Mouse (Mus musculus) intestine, embryonic 14.5 days (tissue): ENCODE measurements around the gene Srms. TPM values are rescaled to one million over a fixed set of nuclear protein-coding genes. Genes with fewer than 3 reads are reported as not detected.
A peak's percentile ranks its signal among the peaks of the same experiment; 100 is the strongest.

Experiments used
- ATAC-seq: fragments of 200-750 bp; cut with Nextera tagmentation; replicated peaks from 2 replicates; pipeline ENCODE4 v1.8.0; 2017; ENCODE audit warnings: low read depth, moderate number of reproducible peaks, moderate TSS enrichment, moderate library complexity; ENCODE audit not compliant: low FRiP score, low TSS enrichment
- DNase-seq: peaks from one replicate; pipeline ENCODE4 v3.0.0-alpha.2; 2018; ENCODE audit warnings: low spot score
- H3K27ac ChIP-seq: fragments of 300-500 bp; sonication (generic); 2 replicates; pipeline ENCODE4 v1.5.1; 2014; ENCODE audit warnings: low read depth, mild to moderate bottlenecking, control low read depth
- H3K27me3 ChIP-seq: fragments of 300-500 bp; sonication (generic); replicated peaks from 2 replicates; pipeline ENCODE4 v1.6.1; 2014; ENCODE audit warnings: low read length, control low read depth; ENCODE audit not compliant: control insufficient read depth, insufficient read depth
- H3K36me3 ChIP-seq: fragments of 300-500 bp; sonication (generic); 2 replicates; pipeline ENCODE4 v1.6.1; 2014; ENCODE audit warnings: low read length, control low read depth; ENCODE audit not compliant: control insufficient read depth, insufficient read depth
- H3K4me1 ChIP-seq: fragments of 300-500 bp; sonication (generic); replicated peaks from 2 replicates; pipeline ENCODE4 v1.6.1; 2014; ENCODE audit warnings: low read length, control low read depth, mixed read lengths; ENCODE audit not compliant: control insufficient read depth, insufficient read depth
- H3K4me2 ChIP-seq: fragments of 300-500 bp; sonication (generic); 2 replicates; pipeline ENCODE4 v1.6.1; 2014; ENCODE audit warnings: low read length
- H3K4me3 ChIP-seq: fragments of 300-500 bp; sonication (generic); 2 replicates; pipeline ENCODE4 v1.5.1; 2014; ENCODE audit warnings: low read depth, low read length, control low read depth, mixed read lengths
- H3K9ac ChIP-seq: fragments of 300-500 bp; sonication (generic); 2 replicates; pipeline ENCODE4 v1.6.1; 2014; ENCODE audit warnings: mild to moderate bottlenecking, low read length
- H3K9me3 ChIP-seq: fragments of 300-500 bp; sonication (generic); 2 replicates; pipeline ENCODE4 v1.6.1; 2016; ENCODE audit warnings: low read length, control low read depth; ENCODE audit not compliant: control insufficient read depth
- WGBS: fragments of 180-500 bp; shearing (Covaris S2); extraction: QIAGEN DNeasy Blood & Tissue Kit; methylation state at CpG from one replicate; pipeline ENCODE4 v1.1.7; 2014; 5-methylcytosine and 5-hydroxymethylcytosine counted together
- polyA plus RNA-seq: library from polyadenylated mRNA; unstranded; fragments of >200 nt; fragmentation: Nextera tagmentation; extraction: Ambion mirVana; gene quantifications from 2 replicates; pipeline ENCODE4 v1.2.1, GENCODE M21; 2014

Srms gene
- polyA plus RNA-seq, 1 experiment from 2014 or later: 0.09 TPM

DNA sequence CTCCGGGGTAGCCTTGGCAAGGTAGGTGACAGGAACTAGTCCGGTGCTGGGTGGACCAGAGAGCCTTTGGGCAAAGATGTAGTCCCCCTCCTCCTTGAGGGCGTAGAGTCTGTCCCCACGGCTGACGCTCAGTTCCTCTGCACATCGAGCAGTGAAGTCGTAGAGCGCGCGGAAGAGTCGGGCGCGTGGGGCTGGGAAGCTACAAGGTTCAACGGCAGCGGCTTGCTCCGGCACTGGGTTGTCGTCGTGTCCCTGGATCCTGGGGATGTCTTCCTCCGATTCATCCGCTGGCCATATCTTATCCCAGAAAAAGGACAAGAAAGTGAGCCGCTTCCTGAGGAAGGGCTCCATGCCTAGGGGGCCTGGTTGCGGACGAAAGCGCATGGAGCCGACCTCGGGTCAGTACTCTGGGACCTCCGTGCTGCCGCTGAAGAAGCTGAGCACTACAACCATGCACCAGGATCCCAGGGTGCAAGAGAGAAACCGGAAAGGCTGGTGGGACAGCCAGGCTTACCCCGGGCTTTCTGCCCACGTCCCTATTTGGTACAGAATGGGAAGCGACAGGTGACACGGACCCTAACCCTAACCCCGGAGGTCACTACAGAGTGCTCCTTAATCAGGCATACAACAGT, 480 bp downstream of the Srms start:
- Histone ChIP-seq H3K36me3 (no peaks in the 10 kb centered on the region), H3K4me1 (no peaks in the 10 kb centered on the region), H3K27me3 (peaks cover 36% of the 10 kb centered on the region), H3K9ac (no peak overlapping the region), H3K4me3 (peak overlapping the region; percentile 28), H3K27ac (no peak overlapping the region), H3K4me2 (peak overlapping the region; percentile 61), H3K9me3 (no peaks in the 10 kb centered on the region)
- 3% methylated on average over 34 of the region's 34 CpGs for WGBS
- DNase-seq: peak; percentile 58
- ATAC-seq: peak; percentile 32; the same call in 1 of the 2 replicates

GRCm38 (mm10) chr2:181206118-181206517, 6.9 kb downstream of the Srms start:
- Histone ChIP-seq H3K36me3 (no peaks in the 10 kb centered on the region), H3K9ac (no peak overlapping the region), H3K4me1 (no peaks in the 10 kb centered on the region), H3K27ac (no peak overlapping the region), H3K4me2 (no peak overlapping the region), H3K27me3 (peaks cover 4% of the 10 kb centered on the region), H3K4me3 (no peak overlapping the region), H3K9me3 (no peaks in the 10 kb centered on the region)
- peak; percentile 55; the same call in 1 of the 2 replicates for ATAC-seq
- no peak for DNase-seq
- WGBS: 68% methylated on average over 9 of the region's 9 CpGs

- WGBS: 81% methylated on average over 5 of the region's 5 CpGs
- no peak for ATAC-seq
- Histone ChIP-seq H3K27ac (no peak overlapping the region), H3K27me3 (no peaks in the 10 kb centered on the region), H3K4me2 (no peak overlapping the region), H3K9ac (no peak overlapping the region), H3K36me3 (no peaks in the 10 kb centered on the region), H3K4me1 (no peaks in the 10 kb centered on the region), H3K4me3 (no peak overlapping the region), H3K9me3 (no peaks in the 10 kb centered on the region)
- DNase-seq: no peak
Observed at GRCm38 (mm10) chr2:181205678-181206077, 7.3 kb downstream of the Srms start.

GRCm38 (mm10) chr2:181202886-181203285, 10.1 kb downstream of the Srms start:
- Histone ChIP-seq H3K27ac (no peak overlapping the region), H3K4me2 (no peak overlapping the region), H3K4me3 (no peak overlapping the region), H3K4me1 (no peaks in the 10 kb centered on the region), H3K9me3 (no peaks in the 10 kb centered on the region), H3K9ac (no peak overlapping the region), H3K36me3 (no peaks in the 10 kb centered on the region), H3K27me3 (no peaks in the 10 kb centered on the region)
- no peak for ATAC-seq
- no peak for DNase-seq
- 77% methylated on average over 6 of the region's 6 CpGs for WGBS

DNA sequence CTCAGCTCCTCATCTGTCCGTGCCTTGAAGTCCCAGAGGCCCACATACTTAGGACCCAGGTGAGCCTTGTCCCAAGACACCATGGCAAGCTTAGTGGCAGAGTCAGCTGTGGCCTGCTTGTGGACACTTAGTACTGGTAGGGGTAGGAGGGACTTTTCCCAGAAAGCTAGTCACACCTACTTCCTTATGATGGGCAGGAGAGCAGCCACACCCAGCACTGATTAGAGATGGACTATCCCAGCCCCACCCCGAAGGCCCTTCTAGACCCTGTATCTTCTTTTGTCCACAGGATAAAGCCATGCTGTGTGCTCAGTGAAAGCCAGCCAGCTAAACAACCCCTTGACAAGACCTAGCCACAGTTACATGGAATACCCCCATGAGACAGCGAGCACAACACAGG, 10.6 kb downstream of the Srms start, which contains the start of gene Ptk6:
TSS of gene Ptk6 (minus strand) at position 368 of the 400 bp plus-strand sequence.
- no peaks in the 10 kb centered on the region for H3K27me3 ChIP-seq
- H3K4me1 ChIP-seq: no peaks in the 10 kb centered on the region
- DNase-seq: no peak
- H3K9me3 ChIP-seq: no peaks in the 10 kb centered on the region
- no peak within 1 kb of the TSS for H3K4me2 ChIP-seq
- H3K27ac ChIP-seq: no peak within 1 kb of the TSS
- no peak for ATAC-seq
- H3K9ac ChIP-seq: no peak within 1 kb of the TSS
- WGBS: 86% methylated on average over 3 of the region's 3 CpGs
- H3K36me3 ChIP-seq: no peaks in the 10 kb centered on the region
- no peak within 1 kb of the TSS for H3K4me3 ChIP-seq

DNA sequence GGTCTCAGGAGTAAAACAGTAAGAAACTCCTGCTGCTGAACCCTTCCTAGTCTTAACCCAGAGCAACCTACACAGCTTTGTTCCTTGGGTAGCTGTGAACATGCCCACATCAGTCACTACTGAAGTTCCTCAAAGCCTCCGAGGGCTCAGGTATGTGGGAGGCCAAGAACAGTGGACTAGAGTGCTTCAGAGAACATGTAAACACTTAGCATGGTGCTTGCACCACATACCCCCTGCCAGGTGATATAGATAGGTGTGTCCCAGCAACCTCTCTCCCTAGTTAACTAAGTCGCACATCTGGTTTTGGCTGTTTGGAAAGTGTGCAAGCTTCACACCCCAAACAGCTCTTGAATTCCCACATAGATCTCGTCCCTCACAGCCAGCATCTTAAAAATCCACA, 11.4 kb downstream of the Srms start:
- no peak for ATAC-seq
- no peak overlapping the region for H3K4me3 ChIP-seq
- DNase-seq: no peak
- H3K9me3 ChIP-seq: no peaks in the 10 kb centered on the region
- no peak overlapping the region for H3K9ac ChIP-seq
- H3K4me1 ChIP-seq: no peaks in the 10 kb centered on the region
- no peaks in the 10 kb centered on the region for H3K27me3 ChIP-seq
- WGBS: 55% methylated on average over 3 of the region's 3 CpGs
- H3K4me2 ChIP-seq: no peak overlapping the region
- H3K36me3 ChIP-seq: no peaks in the 10 kb centered on the region
- H3K27ac ChIP-seq: no peak overlapping the region

- WGBS: 79% methylated on average over 4 of the region's 4 CpGs
- DNase-seq (no peak), ATAC-seq (no peak)
- H3K4me1 ChIP-seq: no peaks in the 10 kb centered on the region
- H3K27ac ChIP-seq: no peak overlapping the region
- H3K9me3 ChIP-seq: no peaks in the 10 kb centered on the region
- no peak overlapping the region for H3K4me3 ChIP-seq
- H3K9ac ChIP-seq: no peak overlapping the region
- no peak overlapping the region for H3K4me2 ChIP-seq
- H3K36me3 ChIP-seq: no peaks in the 10 kb centered on the region
- no peaks in the 10 kb centered on the region for H3K27me3 ChIP-seq
Observed at GRCm38 (mm10) chr2:181196628-181197300, 16.2 kb downstream of the Srms start.

GRCm38 (mm10) chr2:181193044-181193443, 19.9 kb downstream of the Srms start:
- ATAC-seq (no peak), DNase-seq (no peak)
- H3K9me3 ChIP-seq: no peaks in the 10 kb centered on the region
- H3K4me1 ChIP-seq: peaks cover 8% of the 10 kb centered on the region
- no peak overlapping the region for H3K27ac ChIP-seq
- H3K4me3 ChIP-seq: no peak overlapping the region
- peaks cover 9% of the 10 kb centered on the region for H3K36me3 ChIP-seq
- WGBS: 75% methylated on average over 3 of the region's 3 CpGs
- H3K27me3 ChIP-seq: no peaks in the 10 kb centered on the region
- H3K9ac ChIP-seq: no peak overlapping the region
- H3K4me2 ChIP-seq: no peak overlapping the region

- H3K9me3 ChIP-seq: no peaks in the 10 kb centered on the region
- no peak overlapping the region for H3K4me3 ChIP-seq
- peaks cover 9% of the 10 kb centered on the region for H3K36me3 ChIP-seq
- H3K4me2 ChIP-seq: no peak overlapping the region
- 63% methylated on average over 4 of the region's 4 CpGs for WGBS
- no peak overlapping the region for H3K9ac ChIP-seq
- DNase-seq (no peak), ATAC-seq (no peak)
- H3K4me1 ChIP-seq: peaks cover 8% of the 10 kb centered on the region
- no peaks in the 10 kb centered on the region for H3K27me3 ChIP-seq
- H3K27ac ChIP-seq: no peak overlapping the region
Observed at GRCm38 (mm10) chr2:181191936-181192335, 21.0 kb downstream of the Srms start.
